Mouse (Mus musculus): ENCODE data around the gene Hba-a1.
"Not testable (repeated sequence)": the region's sequence is repeated elsewhere in the genome, so short reads cannot be mapped to it uniquely, and the experiment has no call there.

Gene Hba-a1

DNA sequence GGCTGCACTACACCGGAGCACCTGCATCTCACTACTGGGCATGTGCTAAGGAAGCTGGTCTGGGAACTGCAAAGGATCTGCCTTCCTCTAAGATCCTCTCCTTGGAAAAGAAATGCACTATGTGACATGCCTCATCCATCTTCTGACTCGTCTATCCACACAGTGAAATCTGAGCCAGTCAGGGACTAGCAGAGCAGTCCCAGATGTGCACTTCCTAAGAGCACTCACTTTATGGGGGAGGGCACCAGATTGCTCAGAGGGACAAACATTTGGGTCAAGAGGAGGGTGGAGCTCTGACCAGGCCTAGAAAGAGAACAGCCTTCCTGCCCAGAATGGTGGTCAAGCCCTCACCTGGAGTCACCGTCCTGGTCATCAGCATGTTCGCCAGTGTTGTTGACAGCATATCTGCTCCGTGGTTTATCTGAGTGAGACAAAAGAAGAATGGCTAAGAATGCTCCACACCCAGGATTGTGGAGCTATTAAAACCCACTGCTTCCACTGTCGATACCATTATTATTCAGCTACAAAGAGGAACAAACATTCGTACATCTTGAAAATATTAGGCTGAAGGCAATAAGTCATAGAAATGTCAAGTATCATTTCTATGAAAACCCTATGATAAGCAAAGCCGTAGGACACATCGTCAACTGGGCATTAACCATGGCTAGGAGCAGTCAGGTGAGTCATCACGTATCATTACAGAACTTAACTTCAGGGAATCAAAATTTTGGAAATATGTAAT, 20.5 kb upstream of the Hba-a1 start:
- no peak for DNase-seq (ENCODE audit: low spot score)

GRCm38 (mm10) chr11:32265117-32265738, 18.1 kb upstream of the Hba-a1 start:
- DNase-seq (ENCODE audit: low spot score) = no peak

- DNase-seq (ENCODE audit: low spot score) = no peak
These were observed 17.1 kb upstream of the Hba-a1 start for GRCm38 (mm10) chr11:32266194-32266593.

GRCm38 (mm10) chr11:32266776-32267175, 16.5 kb upstream of the Hba-a1 start:
- no peak for DNase-seq (ENCODE audit: low spot score)

- DNase-seq (ENCODE audit: low spot score) = peak; percentile 97
These were observed 16.0 kb upstream of the Hba-a1 start, which contains the start of gene Nprl3 for GRCm38 (mm10) chr11:32267188-32267884. Nprl3 (minus strand) TSS chr11:32267707.

DNA sequence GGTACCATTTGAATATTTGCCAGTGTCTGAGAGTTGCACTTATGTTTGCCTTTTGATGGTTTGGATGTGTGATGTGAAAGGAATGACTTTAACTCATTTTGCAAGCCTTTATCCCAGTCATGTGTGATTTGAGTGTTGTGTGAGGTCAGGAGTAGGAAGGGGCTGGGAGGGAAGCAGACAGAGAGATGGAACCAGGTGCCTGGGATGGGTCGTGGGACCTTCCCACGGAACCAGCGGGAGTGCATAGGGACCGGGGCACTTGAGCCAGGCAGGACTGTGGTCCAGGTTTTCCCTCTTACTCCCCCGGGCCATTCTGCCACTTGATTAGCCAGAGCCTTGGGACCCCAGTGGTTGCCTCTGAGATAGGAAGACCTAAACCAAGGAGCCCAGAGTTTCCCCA, 15.3 kb upstream of the Hba-a1 start:
- DNase-seq (ENCODE audit: low spot score) = no peak

DNA sequence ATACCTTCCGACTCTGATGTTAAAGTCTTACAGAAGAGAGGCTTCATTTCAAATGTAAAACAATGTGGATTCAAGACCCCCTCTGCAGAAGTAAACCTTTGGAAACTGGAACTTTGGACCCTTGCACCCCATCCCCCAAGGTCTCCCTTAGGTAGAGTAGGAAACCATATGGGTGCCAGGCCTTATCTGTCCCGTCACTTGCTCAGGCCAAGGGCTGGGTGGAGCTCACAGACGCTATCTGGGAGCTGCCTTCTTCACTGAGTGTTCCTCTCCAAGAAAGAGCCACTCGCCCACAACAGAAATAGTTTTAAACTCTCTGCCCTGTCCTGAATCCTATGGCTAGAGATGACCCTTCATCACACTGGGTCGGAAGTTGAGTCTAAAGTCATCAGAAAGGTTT, 14.4 kb upstream of the Hba-a1 start:
- no peak for DNase-seq (ENCODE audit: low spot score)

DNA sequence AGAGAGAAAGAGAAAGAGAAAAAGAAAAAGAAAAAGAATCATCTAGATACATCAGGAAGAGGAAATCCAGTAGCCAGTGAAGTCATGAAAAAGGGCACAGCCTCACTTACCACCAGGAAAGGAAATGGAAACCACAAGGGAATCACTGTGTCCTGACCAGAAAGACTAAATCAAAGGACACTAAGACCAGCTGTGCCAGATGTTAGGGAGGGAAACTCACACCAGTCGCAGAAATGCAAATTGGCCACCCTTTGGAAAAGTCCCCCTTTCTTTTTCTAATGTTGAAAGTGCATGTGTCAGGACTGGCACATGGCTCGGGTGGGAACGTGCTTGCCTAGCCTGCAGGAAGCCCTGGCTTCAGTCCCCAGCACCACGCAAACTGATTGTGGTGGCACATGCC, 12.1 kb upstream of the Hba-a1 start:
- no peak for DNase-seq (ENCODE audit: low spot score)

DNA sequence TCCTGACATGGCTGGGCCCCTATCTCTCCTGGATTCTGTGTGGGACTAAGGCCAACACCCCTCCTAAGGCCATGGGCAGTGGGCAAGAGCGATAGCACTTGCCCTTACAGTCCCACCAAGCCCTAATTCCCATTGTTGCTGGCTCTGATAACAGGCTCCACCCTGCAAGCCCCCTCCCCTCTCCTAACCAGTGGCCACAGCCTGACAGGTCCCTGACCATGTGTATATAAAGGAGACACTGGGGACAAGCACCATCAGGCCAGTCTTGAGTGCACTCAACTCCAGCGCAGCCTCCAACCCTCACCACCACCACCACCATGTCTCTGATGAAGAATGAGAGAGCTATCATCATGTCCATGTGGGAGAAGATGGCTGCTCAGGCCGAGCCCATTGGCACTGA, 7.0 kb upstream of the Hba-a1 start, which contains the start of gene Hba-x:
Gene Hba-x, plus strand, starts transcription at position 54 of the 400 bp plus-strand sequence.
- DNase-seq (ENCODE audit: low spot score) = no peak

DNA sequence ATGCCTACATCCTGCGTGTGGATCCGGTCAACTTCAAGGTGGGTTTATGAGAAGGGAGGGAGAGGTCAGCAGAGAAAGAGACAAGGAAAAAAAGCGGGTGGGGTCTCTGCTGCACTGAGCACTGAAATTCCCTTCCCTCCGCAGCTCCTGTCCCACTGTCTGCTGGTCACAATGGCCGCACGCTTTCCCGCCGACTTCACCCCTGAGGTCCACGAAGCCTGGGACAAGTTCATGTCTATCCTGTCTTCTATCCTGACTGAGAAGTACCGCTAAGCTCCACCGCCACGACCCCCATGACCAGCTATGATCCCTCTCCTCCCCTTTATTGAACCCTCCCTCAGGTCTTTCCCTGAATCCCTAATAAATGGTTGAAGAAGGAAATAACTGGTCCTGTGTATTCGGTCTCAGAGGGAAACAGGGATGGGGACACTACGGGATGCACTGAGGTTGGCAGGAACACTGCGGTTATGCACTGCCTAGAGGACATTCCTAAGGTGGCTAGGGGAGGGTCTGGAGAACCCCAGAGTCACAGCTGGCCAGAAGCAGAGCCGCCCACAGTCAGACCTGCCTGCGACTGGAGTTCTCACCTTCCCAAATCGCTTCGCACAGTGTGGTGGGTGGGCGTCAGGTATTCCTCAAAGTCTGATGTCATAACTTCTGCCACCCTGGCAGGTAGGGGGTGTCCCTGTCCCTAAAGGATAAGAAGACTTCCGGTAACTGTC, 5.4 kb upstream of the Hba-a1 start:
- no peak for DNase-seq (ENCODE audit: low spot score)

DNA sequence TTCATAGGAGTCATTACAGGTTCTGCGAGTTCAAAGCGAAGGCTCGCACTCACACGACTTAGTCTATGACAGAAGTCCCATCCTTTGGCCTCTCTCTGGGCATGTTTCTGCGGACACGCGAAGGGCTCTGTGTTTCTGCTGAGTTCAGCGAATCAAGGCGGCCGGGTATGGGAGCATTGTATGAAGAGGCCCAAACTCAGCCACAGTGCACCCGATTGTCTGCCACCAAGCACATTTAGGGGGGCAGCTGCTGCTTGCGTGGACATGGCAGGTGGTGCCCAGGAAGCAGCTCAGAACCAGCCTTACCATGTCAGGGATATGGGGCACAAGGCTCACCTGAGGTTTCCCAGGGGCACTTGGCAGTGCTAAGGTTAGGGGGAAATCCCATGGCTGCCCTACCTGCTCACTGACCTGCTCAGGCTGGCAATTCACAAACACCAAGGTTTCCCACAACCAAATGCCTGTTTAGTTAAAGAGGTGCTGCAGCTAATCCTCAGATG, 4.8 kb upstream of the Hba-a1 start:
- DNase-seq (ENCODE audit: low spot score) = no peak

DNA sequence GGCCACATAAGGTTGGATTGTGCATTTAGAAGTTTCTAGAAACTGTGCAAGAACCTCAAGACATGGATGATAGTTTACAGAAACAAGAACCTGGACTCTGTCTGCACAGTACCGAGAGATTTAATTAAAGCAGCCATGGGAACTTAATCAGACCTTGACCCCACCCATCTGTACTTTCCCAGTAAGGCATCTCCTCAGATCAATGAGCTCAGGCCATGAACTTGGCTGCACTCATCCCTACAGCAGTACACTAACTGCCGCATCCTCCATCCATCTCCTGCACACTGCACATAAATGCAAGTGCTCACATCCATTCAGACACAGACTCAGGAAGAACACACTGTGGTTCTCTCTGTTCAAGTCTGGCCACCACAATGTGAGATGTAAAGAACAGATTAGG, 2.7 kb upstream of the Hba-a1 start:
- no peak for DNase-seq (ENCODE audit: low spot score)

GRCm38 (mm10) chr11:32281416-32282144, 1.7 kb upstream of the Hba-a1 start:
- no peak for DNase-seq (ENCODE audit: low spot score)

GRCm38 (mm10) chr11:32284582-32284981, 1.3 kb downstream of the Hba-a1 start:
- not testable (repeated sequence) for DNase-seq (ENCODE audit: low spot score)

DNA sequence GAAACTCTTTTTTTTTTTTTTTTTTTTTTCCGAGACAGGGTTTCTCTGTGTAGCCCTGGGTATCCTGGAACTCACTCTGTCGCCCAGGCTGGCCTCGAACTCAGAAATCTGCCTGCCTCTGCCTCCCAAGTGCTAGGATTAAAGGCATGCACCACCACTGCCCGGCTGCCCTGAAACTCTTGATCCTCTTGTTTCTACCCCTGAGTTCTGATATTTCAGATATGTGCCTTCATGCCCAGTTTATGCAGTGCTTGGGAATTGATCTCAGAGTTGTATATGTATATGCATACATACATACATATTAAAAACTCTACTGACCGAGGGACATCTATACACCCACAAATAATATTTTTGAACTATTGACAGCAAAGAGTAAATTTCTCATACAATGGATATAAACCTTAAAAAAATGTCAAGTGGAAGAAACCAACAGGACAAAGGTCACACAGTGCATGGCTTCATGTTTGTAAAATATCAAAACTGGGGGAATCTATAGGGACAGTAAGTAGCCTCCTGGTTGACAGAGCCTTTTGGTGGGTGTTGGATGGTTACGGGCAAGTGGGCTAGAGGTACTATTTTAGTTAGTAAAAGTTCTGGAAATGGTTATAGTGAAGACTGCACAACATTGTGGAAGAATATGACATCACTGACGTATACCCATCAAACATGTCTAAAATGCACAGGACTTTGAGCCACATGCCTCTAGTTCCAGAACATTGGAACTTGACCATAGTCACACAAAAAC, 1.9 kb downstream of the Hba-a1 start:
- DNase-seq (ENCODE audit: low spot score) = no peak

- not testable (repeated sequence) for DNase-seq (ENCODE audit: low spot score)
These were observed 2.6 kb downstream of the Hba-a1 start for GRCm38 (mm10) chr11:32285887-32286286.

DNA sequence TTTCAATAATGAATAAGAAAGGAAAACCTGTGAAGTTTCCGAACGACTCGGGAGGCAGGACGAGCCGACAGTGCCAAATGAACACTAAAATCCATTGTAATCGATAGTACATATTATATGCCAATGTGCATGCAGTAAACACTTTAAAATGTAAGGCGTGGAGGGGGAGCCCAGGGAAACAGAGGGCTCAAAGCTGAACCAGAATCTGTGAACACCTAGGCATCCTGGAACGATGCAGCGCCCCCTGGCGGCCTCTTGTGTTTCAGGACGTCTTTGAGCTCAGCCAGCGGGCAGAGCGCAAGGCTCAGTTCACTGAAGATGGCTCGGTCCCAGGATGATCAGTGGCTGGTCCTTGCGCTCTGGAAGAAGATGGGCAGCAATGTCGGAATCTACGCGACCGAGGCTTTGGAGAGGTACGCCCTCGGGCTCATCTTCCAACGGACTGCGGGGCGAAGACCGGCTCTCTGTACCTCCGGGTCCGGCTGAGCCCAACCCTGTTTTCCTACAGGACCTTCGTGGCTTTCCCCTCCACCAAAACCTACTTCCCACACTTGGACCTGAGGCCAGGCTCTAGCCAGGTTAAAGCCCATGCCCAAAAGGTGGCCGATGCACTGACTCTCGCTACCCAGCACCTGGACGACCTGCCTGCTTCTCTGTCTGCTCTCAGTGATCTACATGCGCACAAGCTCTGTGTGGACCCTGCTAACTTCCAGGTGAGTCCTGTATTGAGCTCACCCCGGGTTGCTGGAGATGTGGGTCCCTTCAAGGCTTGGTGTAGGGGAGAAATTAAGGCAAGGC, 3.6 kb downstream of the Hba-a1 start, which contains the start of gene Hbq1b:
Gene Hbq1b, plus strand, starts transcription at position 271 of the 798 bp plus-strand sequence.
- DNase-seq (ENCODE audit: low spot score) = peak; percentile 66

DNA sequence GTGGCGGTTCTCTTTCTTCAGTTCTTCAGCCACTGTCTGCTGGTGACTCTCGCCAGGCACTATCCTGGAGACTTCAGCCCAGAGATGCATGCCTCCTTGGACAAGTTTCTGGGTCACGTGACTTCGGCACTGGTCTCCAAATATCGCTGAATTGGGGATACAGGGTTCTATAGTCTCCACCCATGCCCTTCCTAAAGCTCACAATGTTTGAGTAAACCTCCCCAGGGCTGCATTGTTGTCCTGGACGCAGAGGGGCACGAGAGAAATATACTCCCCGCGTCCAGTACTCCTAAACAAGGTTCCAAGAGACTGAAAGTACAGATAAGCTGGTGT, 4.1 kb downstream of the Hba-a1 start:
- no peak for DNase-seq (ENCODE audit: low spot score)

- DNase-seq (ENCODE audit: low spot score) = not testable (repeated sequence)
These were observed 9.5 kb downstream of the Hba-a1 start for GRCm38 (mm10) chr11:32292819-32293218.

DNA sequence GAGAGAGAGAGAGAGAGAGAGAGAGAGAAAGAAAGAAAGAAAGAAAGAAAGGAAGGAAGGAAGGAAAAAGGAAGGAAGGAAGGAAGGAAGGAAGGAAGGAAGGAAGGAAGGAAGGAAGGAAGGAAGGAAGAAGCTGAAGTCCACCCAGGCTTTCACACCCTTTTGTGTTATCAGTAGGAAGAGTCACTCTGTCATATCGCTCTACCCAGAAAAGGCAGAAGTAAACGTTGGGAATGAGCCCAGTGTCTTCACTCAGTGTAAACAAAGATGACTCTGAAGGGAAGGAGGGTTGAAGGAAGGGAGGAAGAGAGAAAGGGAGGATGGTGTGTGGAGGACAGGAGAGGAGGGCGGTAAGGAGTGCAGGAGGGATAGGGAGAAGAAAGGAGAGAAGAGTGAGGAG, 10.2 kb downstream of the Hba-a1 start:
- DNase-seq (ENCODE audit: low spot score) = not testable (repeated sequence)

Measured in lung, postnatal 25 days (tissue).